Comparison of ENCODE assay signal across 13 mouse cellular contexts in the genomic region with DNA sequence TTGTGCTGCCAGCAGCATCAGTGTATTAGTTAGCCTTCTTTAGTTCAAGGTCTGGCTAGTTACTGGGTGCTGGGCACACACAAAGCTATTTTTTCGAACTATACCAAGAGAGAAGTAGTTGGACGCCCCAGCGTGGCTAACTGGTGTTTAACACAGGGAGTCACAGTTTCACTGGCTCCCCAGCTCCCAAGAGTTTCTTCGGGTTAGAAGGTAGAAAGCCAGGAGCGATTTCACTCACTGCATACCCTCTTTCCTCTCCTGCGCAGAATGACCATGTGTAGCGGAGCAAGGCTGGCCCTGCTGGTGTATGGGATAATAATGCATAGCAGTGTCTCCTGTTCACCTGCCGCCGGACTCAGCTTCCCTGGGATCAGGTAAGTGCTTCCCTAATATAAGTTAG. TPM values are rescaled to one million over a fixed set of nuclear protein-coding genes. Genes with fewer than 3 reads are reported as not detected.
DNase-seq lines count a peak whose midpoint lies in the region; ATAC-seq lines count a peak whose summit lies in the region.
"Had no signal": no experiment of that assay in that cellular context is flagged by ENCODE, and none has a peak within 500 bp of the region (broad histone marks: within the 10 kb centered on the region; RNA-seq: fewer than 3 reads in every experiment).

No protein-coding gene starts in this region.

- 1% methylated on average over 9 of the region's 9 CpGs for WGBS in forebrain, embryonic 16.5 days
- WGBS in neural tube, embryonic 15.5 days = 0% methylated on average over 9 of the region's 9 CpGs

- H3K4me1 ChIP-seq in forebrain, embryonic 16.5 days (replicated peaks; ENCODE audit: control insufficient read depth, insufficient read depth, low read length) = peaks cover 35% of the 10 kb centered on the region
- peaks cover 30% of the 10 kb centered on the region for H3K4me1 ChIP-seq in neural tube, embryonic 15.5 days

- H3K4me2 ChIP-seq in forebrain, embryonic 16.5 days (ENCODE audit: low read length) = peak overlapping the region; percentile 78
- peak overlapping the region; percentile 68 for H3K4me2 ChIP-seq in neural tube, embryonic 15.5 days

- ATAC-seq in forebrain, embryonic 16.5 days = no peak
- ATAC-seq in neural tube, embryonic 15.5 days (ENCODE audit: low FRiP score) = no peak

- DNase-seq in right cerebral cortex, postnatal 4 days = peak; percentile 12
- no peak for DNase-seq in right cerebral cortex, postnatal 25 days
- peak; percentile 4 for DNase-seq in mesoderm, embryonic 11.5 days (ENCODE audit: low read depth, low spot score)
- DNase-seq in ovary, postnatal 36 days (ENCODE audit: low spot score) = no peak
- no peak for DNase-seq in layer of hippocampus, adult 18-20 months (ENCODE audit: low spot score in 2 of 2)
- no peak for DNase-seq in spleen, postnatal 36 days (ENCODE audit: low spot score in 2 of 2)
- DNase-seq: kidney, postnatal 25 days; lung, postnatal 10 days; thymus, postnatal 4 days had no signal

- H3K27ac ChIP-seq in forebrain, embryonic 16.5 days (ENCODE audit: low read length) = no peak overlapping the region
- H3K27ac ChIP-seq in neural tube, embryonic 15.5 days (replicated peaks) = peak overlapping the region; percentile 69

- H3K36me3 ChIP-seq in forebrain, embryonic 16.5 days (ENCODE audit: control insufficient read depth, insufficient read depth) = no peaks in the 10 kb centered on the region
- H3K36me3 ChIP-seq in neural tube, embryonic 15.5 days = no peaks in the 10 kb centered on the region

- peak overlapping the region; percentile 49 for H3K4me3 ChIP-seq in forebrain, embryonic 16.5 days (replicated peaks; ENCODE audit: low read length)
- H3K4me3 ChIP-seq in neural tube, embryonic 15.5 days (replicated peaks) = peak overlapping the region; percentile 41
- H3K4me3 ChIP-seq: erythroblast, embryonic 14.5 days had no signal

- peaks cover 31% of the 10 kb centered on the region for H3K27me3 ChIP-seq in forebrain, embryonic 16.5 days (replicated peaks; ENCODE audit: control insufficient read depth, insufficient read depth, low read length)
- peaks cover 27% of the 10 kb centered on the region for H3K27me3 ChIP-seq in neural tube, embryonic 15.5 days (replicated peaks)

- H3K9me3 ChIP-seq in forebrain, embryonic 16.5 days (ENCODE audit: control insufficient read depth, low read length) = no peaks in the 10 kb centered on the region
- no peaks in the 10 kb centered on the region for H3K9me3 ChIP-seq in neural tube, embryonic 15.5 days (replicated peaks)

- H3K9ac ChIP-seq in forebrain, embryonic 16.5 days (replicated peaks; ENCODE audit: low read depth, low read length) = peak overlapping the region; percentile 59; the same call in 1 of the 2 replicates
- peak overlapping the region; percentile 47 for H3K9ac ChIP-seq in neural tube, embryonic 15.5 days (replicated peaks)

RNA-seq across cellular contexts. Expression of a gene that starts 0.9 kb away (rescaled TPM):
- polyA plus RNA-seq in forebrain, embryonic 16.5 days (2015; fragmentation: Nextera tagmentation; extraction: Ambion mirVana) = 10.2 and 12.3 TPM in 2 replicates
- 30.0 TPM in 2 replicates for polyA plus RNA-seq in neural tube, embryonic 15.5 days (2015; fragmentation: Nextera tagmentation; extraction: Ambion mirVana)
- total RNA-seq in layer of hippocampus, adult 18-20 months (2021) = 1 to 10 TPM; 4.5 to 8.3 TPM
- polyA plus RNA-seq: erythroblast, embryonic 14.5 days; gonadal fat pad, adult 2 months had no signal

Comparison
In these comparisons a context has a peak if more than half of its experiments do, and no peak if none do; other contexts are left out.
1. DNase-seq: peak in right cerebral cortex, postnatal 4 days (single experiment) and mesoderm, embryonic 11.5 days (single experiment); none in right cerebral cortex, postnatal 25 days (single experiment), ovary, postnatal 36 days (single experiment), layer of hippocampus, adult 18-20 months (0 of 2) and spleen, postnatal 36 days (0 of 2).